20 mouse cellular contexts compared by ENCODE assay signal in the genomic region with DNA sequence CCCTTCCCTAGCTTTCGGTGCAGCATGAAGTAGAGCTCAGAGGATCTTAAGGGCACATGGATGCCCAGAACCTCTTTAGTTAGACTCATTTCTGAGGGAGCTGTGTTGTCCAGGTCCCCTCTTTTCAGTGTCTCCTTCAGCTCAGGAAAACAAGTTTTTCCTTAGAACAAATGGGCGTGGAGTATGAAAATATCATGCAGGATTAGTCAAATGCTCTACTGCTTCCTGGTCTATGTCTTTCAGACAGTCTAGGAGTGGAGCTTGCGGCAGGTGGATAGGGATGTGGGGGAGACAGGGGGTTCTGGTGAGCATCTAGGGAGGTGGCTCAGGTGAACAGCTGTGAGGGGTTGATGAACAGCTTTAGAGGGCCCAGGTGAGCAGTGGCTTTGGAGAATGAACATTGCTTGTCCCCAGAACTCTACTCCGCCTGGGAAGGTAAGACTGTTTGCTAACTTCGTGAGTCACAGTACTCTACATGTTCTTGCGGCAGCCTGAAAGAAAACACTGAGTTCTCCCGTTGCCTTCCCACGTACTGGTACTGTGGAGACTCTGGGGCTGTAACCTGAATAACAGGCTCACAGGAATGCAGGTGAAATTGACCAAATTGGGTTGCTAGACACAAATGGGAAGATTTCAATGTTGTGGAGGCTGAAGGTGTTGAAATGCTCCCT. TPM values are rescaled to one million over a fixed set of nuclear protein-coding genes. Genes with fewer than 3 reads are reported as not detected.
DNase-seq lines count a peak whose midpoint lies in the region; ATAC-seq and TF ChIP-seq lines count a peak whose summit lies in the region.
"Had no signal": no experiment of that assay in that cellular context is flagged by ENCODE, and none has a peak within 500 bp of the region (broad histone marks: within the 10 kb centered on the region; RNA-seq: fewer than 3 reads in every experiment).

A gene (plus strand): TSS at position 246 of the 671 bp plus-strand sequence.

- TF ChIP-seq CTCF in lung, embryonic 14.5 days (IDR thresholded peaks at IDR 0.05; ENCODE audit: low read depth), result no peak
- TF ChIP-seq CTCF in cerebellum, adult 2 months (IDR thresholded peaks at IDR 0.05; ENCODE audit: borderline replicate concordance, insufficient read depth, low read depth, low read length), result no peak

- TF ChIP-seq POLR2A in cerebellum, adult 2 months (IDR thresholded peaks at IDR 0.05; ENCODE audit: borderline replicate concordance, insufficient read depth, low read length), result no peak

- H3K36me3 ChIP-seq in lung, embryonic 14.5 days (ENCODE audit: insufficient read depth), result no peaks in the 10 kb centered on the region
- H3K36me3 ChIP-seq: embryonic facial prominence, embryonic 12.5 days; forebrain, embryonic 15.5 days; liver, embryonic 12.5 days; midbrain, embryonic 12.5 days had no signal

- H3K4me3 ChIP-seq in lung, embryonic 14.5 days (ENCODE audit: low read depth, low read length), result no peak within 1 kb of the TSS
- no peak within 1 kb of the TSS for H3K4me3 ChIP-seq in cerebellum, adult 2 months (replicated peaks; ENCODE audit: insufficient read depth, low read depth, low read length)
- H3K4me3 ChIP-seq: embryonic facial prominence, embryonic 12.5 days; forebrain, embryonic 15.5 days; left cerebral cortex, adult 2 months; liver, embryonic 12.5 days; midbrain, embryonic 12.5 days had no signal

- DNase-seq in right cerebral cortex, adult 18-20 months, result peak; percentile 33
- DNase-seq in right cerebral cortex, postnatal 14 days, result no peak
- DNase-seq in lung, embryonic 14.5 days, result peak; percentile 36
- DNase-seq in lung, postnatal 25 days (ENCODE audit: low spot score), result peak; percentile 38
- peak; percentile 52 for DNase-seq in urinary bladder, postnatal 14 days (ENCODE audit: low spot score)
- no peak for DNase-seq in kidney, postnatal 25 days
- DNase-seq in cerebellum, adult 2 months, result no peak
- DNase-seq: cerebellum, adult 9-10 months; kidney, adult 8-10 months; right cerebral cortex, postnatal 4 days; thymus, postnatal 36 days had no signal

- H3K27me3 ChIP-seq in lung, embryonic 14.5 days (ENCODE audit: insufficient read depth, low read length), result no peaks in the 10 kb centered on the region
- H3K27me3 ChIP-seq in cerebellum, adult 2 months (ENCODE audit: control insufficient read depth, insufficient read depth, low read length), result no peaks in the 10 kb centered on the region
- H3K27me3 ChIP-seq: embryonic facial prominence, embryonic 12.5 days; forebrain, embryonic 15.5 days; liver, embryonic 12.5 days; midbrain, embryonic 12.5 days had no signal

- peak; percentile 66; the same call in 1 of the 2 replicates for ATAC-seq in lung, embryonic 14.5 days (ENCODE audit: insufficient read depth)
- ATAC-seq: forebrain, embryonic 15.5 days; inflammation-experienced regulatory T-cells, adult 6 months; liver, embryonic 12.5 days had no signal

- no peak within 1 kb of the TSS for H3K4me2 ChIP-seq in lung, embryonic 14.5 days
- H3K4me2 ChIP-seq: embryonic facial prominence, embryonic 12.5 days; forebrain, embryonic 15.5 days; heart, embryonic 11.5 days; liver, embryonic 12.5 days; midbrain, embryonic 12.5 days had no signal

- no peak within 1 kb of the TSS for H3K9ac ChIP-seq in lung, embryonic 14.5 days
- H3K9ac ChIP-seq: embryonic facial prominence, embryonic 12.5 days; forebrain, embryonic 15.5 days; liver, embryonic 12.5 days; midbrain, embryonic 12.5 days had no signal

- no peaks in the 10 kb centered on the region for H3K9me3 ChIP-seq in lung, embryonic 14.5 days (ENCODE audit: low read depth, low read length)
- H3K9me3 ChIP-seq: embryonic facial prominence, embryonic 12.5 days; forebrain, embryonic 15.5 days; liver, embryonic 12.5 days; midbrain, embryonic 12.5 days had no signal

- 67% methylated on average over 8 of the region's 8 CpGs for WGBS in lung, embryonic 14.5 days
- WGBS in cerebellum, adult 2 months, result 89% methylated on average over 8 of the region's 8 CpGs

- H3K27ac ChIP-seq in lung, embryonic 14.5 days (ENCODE audit: low read depth), result no peak within 1 kb of the TSS
- no peak within 1 kb of the TSS for H3K27ac ChIP-seq in cerebellum, adult 2 months (ENCODE audit: insufficient read depth, low read length)
- H3K27ac ChIP-seq: embryonic facial prominence, embryonic 12.5 days; forebrain, embryonic 15.5 days; left cerebral cortex, adult 2 months; liver, embryonic 12.5 days; midbrain, embryonic 12.5 days had no signal

- no peaks in the 10 kb centered on the region for H3K4me1 ChIP-seq in lung, embryonic 14.5 days (ENCODE audit: insufficient read depth)
- no peaks in the 10 kb centered on the region for H3K4me1 ChIP-seq in cerebellum, adult 2 months (ENCODE audit: control insufficient read depth, insufficient read depth, low read length)
- H3K4me1 ChIP-seq: forebrain, embryonic 15.5 days; liver, embryonic 12.5 days; midbrain, embryonic 12.5 days had no signal

RNA-seq across cellular contexts. Expression of the gene that starts here (rescaled TPM):
- not detected in 2 replicates for polyA plus RNA-seq in lung, embryonic 14.5 days (2014; fragmentation: Nextera tagmentation; extraction: Ambion mirVana)
- not detected in 2 replicates for polyA plus RNA-seq in cerebellum, adult 2 months (2012; rRNA removed)
- polyA plus RNA-seq: C2C12; heart, embryonic 11.5 days; inflammation-experienced regulatory T-cells, adult 6 months; limb, embryonic 11.5 days; liver, embryonic 12.5 days; midbrain, embryonic 12.5 days had no signal

Comparison
In these comparisons a context has a peak if more than half of its experiments do, and no peak if none do; other contexts are left out.
1. DNase-seq: peak in right cerebral cortex, adult 18-20 months (single experiment), lung, postnatal 25 days (single experiment) and urinary bladder, postnatal 14 days (single experiment); none in right cerebral cortex, postnatal 14 days (single experiment), kidney, postnatal 25 days (0 of 2) and cerebellum, adult 2 months (0 of 2).
2. Peak in DNase-seq and ATAC-seq in lung, embryonic 14.5 days; RNA of the gene not detected or under 1 TPM.